ENCODE assay signal across 25 mouse cellular contexts in genomic region chr3:30772631-30773030, GRCm38 (mm10).
A peak's percentile ranks its signal among the peaks of the same experiment; 100 is the strongest.
DNase-seq lines count a peak whose midpoint lies in the region; ATAC-seq lines count a peak whose summit lies in the region.
"Had no signal": no experiment of that assay in that cellular context is flagged by ENCODE, and none has a peak within 500 bp of the region (broad histone marks: within the 10 kb centered on the region; RNA-seq: fewer than 3 reads in every experiment).

No protein-coding gene starts in this region.

- no peak for ATAC-seq in frontal cortex, adult (ENCODE audit: low TSS enrichment)
- ATAC-seq: forebrain, embryonic 15.5 days; hindbrain, postnatal 0 days; intestine, embryonic 15.5 days; liver, embryonic 12.5 days; liver, postnatal 0 days; midbrain, embryonic 16.5 days; Patski had no signal

- DNase-seq in kidney, adult 11 months, result peak; percentile 67
- no peak for DNase-seq in kidney, postnatal 10 days
- DNase-seq in testis, postnatal 14 days (ENCODE audit: low spot score), result peak; percentile 29
- DNase-seq in testis, postnatal 10 days (ENCODE audit: low spot score), result no peak
- peak; percentile 73 to 87 for DNase-seq in kidney, postnatal 36 days
- DNase-seq in cerebellum, postnatal 14 days, result no peak
- DNase-seq: adrenal gland, postnatal 10 days; cerebellum, adult 11 months; cerebellum, adult 9-10 months; gastrocnemius, postnatal 14 days; heart, postnatal 36 days; left cerebral cortex, postnatal 4 days; liver, postnatal 0 days; lung, postnatal 36 days; right cerebral cortex, adult 18-20 months; spleen, adult 18-20 months; thymus, adult 18-20 months; thymus, postnatal 36 days had no signal

Comparison
In these comparisons a context has a peak if more than half of its experiments do, and no peak if none do; other contexts are left out.
1. DNase-seq: peak in kidney, adult 11 months (single experiment), testis, postnatal 14 days (single experiment) and kidney, postnatal 36 days (2 of 2); none in kidney, postnatal 10 days (single experiment), testis, postnatal 10 days (single experiment) and cerebellum, postnatal 14 days (0 of 2).